8 mouse cellular contexts compared by ENCODE assay signal in genomic region chr2:153350552-153351181, GRCm38 (mm10). TPM values are rescaled to one million over a fixed set of nuclear protein-coding genes. Genes with fewer than 3 reads are reported as not detected.
DNase-seq lines count a peak whose midpoint lies in the region; ATAC-seq and TF ChIP-seq lines count a peak whose summit lies in the region.

No protein-coding gene starts in this region.

- peaks cover 17% of the 10 kb centered on the region for H3K36me3 ChIP-seq in liver, embryonic 16.5 days (ENCODE audit: control insufficient read depth, insufficient read depth)
- peaks cover 66% of the 10 kb centered on the region for H3K36me3 ChIP-seq in forebrain, embryonic 10.5 days (replicated peaks)

- no peaks in the 10 kb centered on the region for H3K27me3 ChIP-seq in liver, embryonic 16.5 days (ENCODE audit: control insufficient read depth, insufficient read depth, low read depth, low read length)
- no peaks in the 10 kb centered on the region for H3K27me3 ChIP-seq in forebrain, embryonic 10.5 days (ENCODE audit: poor library complexity, severe bottlenecking)

- H3K4me1 ChIP-seq in embryonic fibroblast, embryonic 13.5 days (ENCODE audit: control insufficient read depth, insufficient read depth, low read length), result peaks cover 19% of the 10 kb centered on the region
- H3K4me1 ChIP-seq in liver, embryonic 16.5 days (ENCODE audit: control insufficient read depth, low read depth, low read length), result peaks cover 33% of the 10 kb centered on the region
- H3K4me1 ChIP-seq in forebrain, embryonic 10.5 days, result peaks cover 38% of the 10 kb centered on the region

- DNase-seq in gastrocnemius, adult 2 months, result no peak
- DNase-seq in gastrocnemius, postnatal 36 days, result no peak
- peak; percentile 69 for DNase-seq in A20 (ENCODE audit: low read depth, low spot score)
- no peak for DNase-seq in embryo, embryonic 10 days (ENCODE audit: low spot score)
- no peak for DNase-seq in embryo, embryonic 9.5 days (ENCODE audit: extremely low spot score)
- DNase-seq in forebrain, embryonic 10.5 days (ENCODE audit: extremely low spot score, low spot score), result no peak

- H3K4me2 ChIP-seq in liver, embryonic 16.5 days (ENCODE audit: low read depth, low read length), result peak overlapping the region; percentile 58

- no peaks in the 10 kb centered on the region for H3K9me3 ChIP-seq in liver, embryonic 16.5 days (replicated peaks; ENCODE audit: control insufficient read depth, low read length)
- H3K9me3 ChIP-seq in forebrain, embryonic 10.5 days, result no peaks in the 10 kb centered on the region

- H3K27ac ChIP-seq in gastrocnemius, adult 2 months, result peak overlapping the region; percentile 48
- H3K27ac ChIP-seq in embryonic fibroblast, embryonic 13.5 days (ENCODE audit: insufficient read depth, low read length), result peak overlapping the region; percentile 59
- peak overlapping the region; percentile 83 for H3K27ac ChIP-seq in liver, embryonic 16.5 days (ENCODE audit: low read length)
- H3K27ac ChIP-seq in forebrain, embryonic 10.5 days, result no peak overlapping the region

- 0% methylated on average over 6 of the region's 6 CpGs for WGBS in liver, embryonic 16.5 days (ENCODE audit: insufficient replicate concordance)
- WGBS in forebrain, embryonic 10.5 days, result 72% methylated on average over 6 of the region's 6 CpGs

- peak; percentile 11; the same call in 1 of the 2 replicates for ATAC-seq in liver, embryonic 16.5 days (ENCODE audit: low read depth)

- peak overlapping the region; percentile 19 for H3K9ac ChIP-seq in liver, embryonic 16.5 days (ENCODE audit: low read depth, low read length)

- no peak for TF ChIP-seq POLR2A in embryonic fibroblast, embryonic 13.5 days (IDR thresholded peaks at IDR 0.05; ENCODE audit: low read depth, low read length)

- intact Hi-C loops in gastrocnemius, adult 2 months (cut with DNase I), result no loop called here
- intact Hi-C loops in gastrocnemius, postnatal 36 days (cut with DNase I), result no loop called here

- peak overlapping the region; percentile 25; the same call in 1 of the 2 replicates for H3K4me3 ChIP-seq in gastrocnemius, adult 2 months
- H3K4me3 ChIP-seq in embryonic fibroblast, embryonic 13.5 days (ENCODE audit: insufficient read depth, low read length), result no peak overlapping the region
- peak overlapping the region; percentile 22 for H3K4me3 ChIP-seq in liver, embryonic 16.5 days (ENCODE audit: low read depth, low read length)
- H3K4me3 ChIP-seq in forebrain, embryonic 10.5 days, result no peak overlapping the region

- TF ChIP-seq CTCF in gastrocnemius, adult 2 months (IDR thresholded peaks at IDR 0.05), result no peak
- TF ChIP-seq CTCF in embryonic fibroblast, embryonic 13.5 days (IDR thresholded peaks at IDR 0.05; ENCODE audit: borderline replicate concordance, insufficient read depth, low read length), result no peak

RNA-seq across cellular contexts. Expression of gene Asxl1, which starts 5.0 kb away (rescaled TPM):
- total RNA-seq in gastrocnemius, adult 2 months (2021), result 10 to 100 TPM in 1 of 2 experiments, 1 to 10 TPM in 1; 9.3 to 10.6 TPM
- total RNA-seq in gastrocnemius, postnatal 36 days (2021), result 10 to 100 TPM in 1 of 2 experiments, 1 to 10 TPM in 1; 7.2 to 10.8 TPM
- 32.0 and 33.9 TPM in 2 replicates for polyA plus RNA-seq in embryonic fibroblast, embryonic 13.5 days (2011; ENCODE audit: insufficient read length, low read depth, missing spikeins)
- polyA plus RNA-seq in liver, embryonic 16.5 days (2015; fragmentation: Nextera tagmentation; extraction: Ambion mirVana), result 4.2 and 4.7 TPM in 2 replicates
- 13.1 and 14.2 TPM in 2 replicates for polyA plus RNA-seq in forebrain, embryonic 10.5 days (2016; fragmentation: Nextera tagmentation; extraction: Ambion mirVana)

RNA-seq across cellular contexts. Expression of gene Kif3b, which starts 59.5 kb away (rescaled TPM):
- total RNA-seq in gastrocnemius, adult 2 months (2021), result 1 to 10 TPM; 3.6 to 4.3 TPM
- total RNA-seq in gastrocnemius, postnatal 36 days (2021), result 1 to 10 TPM; 2.8 to 3.5 TPM
- polyA plus RNA-seq in embryonic fibroblast, embryonic 13.5 days (2011; ENCODE audit: insufficient read length, low read depth, missing spikeins), result 20.3 and 21.9 TPM in 2 replicates
- polyA plus RNA-seq in liver, embryonic 16.5 days (2015; fragmentation: Nextera tagmentation; extraction: Ambion mirVana), result 1.9 and 2.1 TPM in 2 replicates
- polyA plus RNA-seq in forebrain, embryonic 10.5 days (2016; fragmentation: Nextera tagmentation; extraction: Ambion mirVana), result 6.2 and 6.9 TPM in 2 replicates

Comparison
In these comparisons a context has a peak if more than half of its experiments do, and no peak if none do; other contexts are left out.
1. H3K4me3 ChIP-seq: peak in gastrocnemius, adult 2 months (single experiment) and liver, embryonic 16.5 days (single experiment); none in embryonic fibroblast, embryonic 13.5 days (single experiment) and forebrain, embryonic 10.5 days (single experiment).